Mouse (Mus musculus) ES-Bruce4 (cell line): ENCODE measurements around the gene Gm21891. TPM values are rescaled to one million over a fixed set of nuclear protein-coding genes. Genes with fewer than 3 reads are reported as not detected.
"Not testable (repeated sequence)": the region's sequence is repeated elsewhere in the genome, so short reads cannot be mapped to it uniquely, and the experiment has no call there.

Source experiments
- H3K27ac ChIP-seq: 2 replicates; pipeline ENCODE4 v1.5.1; 2012; ENCODE audit warnings: low read length, inconsistent platforms; ENCODE audit not compliant: insufficient read depth
- H3K27me3 ChIP-seq: 2 replicates; pipeline ENCODE4 v1.6.1; 2012; ENCODE audit warnings: mild to moderate bottlenecking, low read length, inconsistent platforms; ENCODE audit not compliant: control insufficient read depth, poor library complexity, insufficient read depth, severe bottlenecking
- H3K36me3 ChIP-seq: 2 replicates; pipeline ENCODE4 v1.6.1; 2012; ENCODE audit warnings: inconsistent platforms, mild to moderate bottlenecking, low read length, moderate library complexity; ENCODE audit not compliant: control insufficient read depth, poor library complexity, insufficient read depth, severe bottlenecking
- H3K4me1 ChIP-seq: one replicate; pipeline ENCODE4 v1.8.1; 2011; ENCODE audit warnings: low read length; ENCODE audit not compliant: control insufficient read depth, insufficient read depth
- H3K4me3 ChIP-seq: 2 replicates; pipeline ENCODE4 v1.5.1; 2011; ENCODE audit warnings: low read depth, mild to moderate bottlenecking, low read length
- H3K9ac ChIP-seq: 2 replicates; pipeline ENCODE4 v1.6.1; 2012; ENCODE audit warnings: low read depth, mild to moderate bottlenecking, inconsistent platforms; ENCODE audit not compliant: poor library complexity, severe bottlenecking
- H3K9me3 ChIP-seq: replicated peaks from 2 replicates; pipeline ENCODE4 v1.6.1; 2012; ENCODE audit warnings: mild to moderate bottlenecking, low read length, inconsistent platforms; ENCODE audit not compliant: control insufficient read depth, poor library complexity, insufficient read depth, severe bottlenecking
- polyA plus RNA-seq: library from polyadenylated mRNA; stranded (reverse); fragments of >200 nt; gene quantifications from 2 replicates; pipeline ENCODE4 v1.2.4, GENCODE M21; 2011; ENCODE audit warnings: low read depth; ENCODE audit not compliant: missing spikeins, insufficient read depth, insufficient read length

The Gm21891 gene
- not detected in 2 replicates for polyA plus RNA-seq

DNA sequence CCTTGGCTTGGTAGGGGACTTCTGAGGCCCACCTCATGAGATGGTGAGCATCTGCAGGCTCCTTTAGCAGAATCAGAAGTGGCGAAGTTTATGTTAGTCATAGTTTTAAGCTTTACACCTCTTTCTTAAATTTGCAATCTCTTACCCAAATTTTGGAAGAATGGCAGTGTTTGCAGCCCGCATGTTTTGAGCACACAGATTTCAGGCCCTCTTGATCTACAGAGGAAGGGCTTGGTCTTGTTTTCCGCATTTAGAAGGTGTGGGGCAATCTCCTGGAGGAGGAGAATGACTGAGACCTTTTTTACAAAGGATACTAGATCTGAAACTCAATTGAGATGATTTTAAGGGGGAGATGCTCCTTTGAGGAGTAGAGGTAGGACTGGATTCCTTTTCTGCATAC is at the start of gene Gm21891:
Gm21891 (minus strand) TSS at position 101 of the 400 bp plus-strand sequence.
- not testable (repeated sequence) for H3K27ac ChIP-seq, H3K9ac ChIP-seq, H3K9me3 ChIP-seq, H3K4me1 ChIP-seq, H3K4me3 ChIP-seq, H3K27me3 ChIP-seq, H3K36me3 ChIP-seq

DNA sequence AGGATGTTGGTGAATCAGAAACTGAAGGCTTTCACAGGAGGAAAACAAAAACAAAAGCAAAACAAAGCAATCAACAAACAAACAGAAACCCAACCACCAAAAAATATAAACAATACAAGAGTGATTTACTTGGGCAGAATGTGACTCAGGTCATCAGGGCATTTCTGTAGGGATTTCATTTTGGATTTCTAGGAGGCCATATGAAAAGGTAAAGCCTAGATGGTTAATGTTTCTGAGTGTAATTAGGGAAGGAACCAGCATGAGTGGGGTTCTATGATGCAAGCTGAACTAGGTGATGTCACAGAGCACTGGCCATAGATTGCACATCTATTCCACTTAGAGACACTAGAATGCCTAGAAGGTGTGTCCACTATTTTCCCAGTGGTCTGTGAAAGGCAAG is 28.4 kb upstream of the Gm21891 start, which contains the start of gene Gm21425:
Gm21425 (plus strand) TSS at position 301 of the 400 bp plus-strand sequence.
- not testable (repeated sequence) for H3K4me1 ChIP-seq, H3K36me3 ChIP-seq, H3K27me3 ChIP-seq, H3K9me3 ChIP-seq, H3K9ac ChIP-seq, H3K4me3 ChIP-seq, H3K27ac ChIP-seq

Other genes starting within 250 kb of the Gm21891 start
- gene Gm20807, start 90.6 kb downstream of the Gm21891 start, polyA plus RNA-seq = not detected in 2 replicates
- not detected in 2 replicates for gene Gm21425, start 28.5 kb upstream of the Gm21891 start, polyA plus RNA-seq
- not detected in 2 replicates for gene Gm21828, start 90.4 kb upstream of the Gm21891 start, polyA plus RNA-seq
- not detected in 2 replicates for gene Gm21440, start 118.9 kb upstream of the Gm21891 start, polyA plus RNA-seq
- gene Gm21454, start 119.0 kb upstream of the Gm21891 start, polyA plus RNA-seq = not detected in 2 replicates
- gene Gm21725, start 215.6 kb upstream of the Gm21891 start, polyA plus RNA-seq = not detected in 2 replicates